Mouse (Mus musculus): Measurements from ENCODE around the gene Sv2c.
"Not testable (repeated sequence)": the region's sequence is repeated elsewhere in the genome, so short reads cannot be mapped to it uniquely, and the experiment has no call there.

Sv2c gene

DNA sequence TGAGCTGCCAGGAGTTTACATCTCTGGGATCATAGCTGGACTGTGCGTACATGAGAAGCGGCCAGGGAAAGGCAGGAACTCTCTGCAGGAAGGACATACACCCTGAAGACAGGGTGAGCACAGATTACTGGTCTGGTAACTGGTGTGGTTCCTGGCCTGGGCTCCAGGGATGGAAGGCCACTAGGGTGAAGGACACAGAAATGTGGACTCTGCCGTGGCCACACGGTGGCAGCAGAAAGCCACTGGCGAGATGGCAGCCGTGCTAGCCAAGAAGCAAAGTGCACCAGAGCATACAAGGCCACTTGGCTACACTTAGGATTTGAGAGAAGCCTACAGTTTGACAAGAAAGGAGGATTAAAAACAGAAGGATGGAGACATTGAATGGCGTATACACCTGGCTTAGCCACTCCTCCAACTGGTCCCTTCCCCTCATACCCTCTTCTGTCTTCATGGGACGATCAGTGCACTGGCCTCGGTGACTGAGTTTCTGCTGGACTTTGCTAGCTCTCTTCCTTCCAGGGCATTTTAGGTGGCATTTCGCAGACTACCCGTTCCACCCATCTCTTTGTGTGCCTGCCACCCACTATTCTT, 158.9 kb downstream of the Sv2c start:
- peak; percentile 75 for DNase-seq (ENCODE audit: extremely low spot score, low spot score)

DNA sequence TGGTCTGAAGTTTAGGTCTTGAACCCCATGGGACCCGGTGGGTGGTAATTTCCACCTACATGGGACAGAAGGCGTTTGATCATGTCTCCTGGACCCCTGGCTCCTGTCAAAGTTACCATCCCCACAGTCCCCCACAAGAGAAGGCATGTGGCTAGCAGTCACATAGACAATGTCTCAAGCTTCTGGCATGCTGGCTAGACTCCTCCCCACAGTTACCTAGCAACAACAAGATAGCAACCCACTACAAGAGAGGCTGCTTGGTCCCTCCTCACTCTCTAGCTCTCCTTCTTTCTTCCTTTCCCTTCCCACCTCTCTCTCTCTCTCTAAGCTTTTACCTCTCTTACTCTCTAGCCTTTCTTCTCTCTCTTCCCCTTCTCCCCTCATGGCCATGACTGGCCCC, 164.3 kb downstream of the Sv2c start:
- not testable (repeated sequence) for DNase-seq (ENCODE audit: extremely low spot score, low spot score)

DNA sequence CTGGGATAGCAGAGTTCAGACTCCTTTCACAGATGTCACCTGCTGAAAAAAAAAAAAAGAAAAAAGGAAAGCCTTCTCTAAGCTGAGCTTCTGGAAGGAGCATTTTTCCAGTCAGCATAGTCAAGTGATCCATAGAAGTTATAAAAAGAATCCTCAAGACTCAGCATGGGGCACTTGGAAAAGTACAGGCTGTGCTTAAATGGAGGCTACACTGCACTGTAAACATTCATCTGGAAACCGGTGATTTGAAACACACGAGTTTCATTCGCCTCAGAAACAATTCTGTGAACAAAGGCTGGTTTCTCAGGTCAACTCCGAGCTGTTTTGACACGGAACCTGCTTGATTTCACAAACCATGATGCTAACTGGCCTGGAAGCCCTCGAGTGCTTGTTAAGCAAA, 165.6 kb downstream of the Sv2c start:
- DNase-seq (ENCODE audit: extremely low spot score, low spot score) = no peak

DNA sequence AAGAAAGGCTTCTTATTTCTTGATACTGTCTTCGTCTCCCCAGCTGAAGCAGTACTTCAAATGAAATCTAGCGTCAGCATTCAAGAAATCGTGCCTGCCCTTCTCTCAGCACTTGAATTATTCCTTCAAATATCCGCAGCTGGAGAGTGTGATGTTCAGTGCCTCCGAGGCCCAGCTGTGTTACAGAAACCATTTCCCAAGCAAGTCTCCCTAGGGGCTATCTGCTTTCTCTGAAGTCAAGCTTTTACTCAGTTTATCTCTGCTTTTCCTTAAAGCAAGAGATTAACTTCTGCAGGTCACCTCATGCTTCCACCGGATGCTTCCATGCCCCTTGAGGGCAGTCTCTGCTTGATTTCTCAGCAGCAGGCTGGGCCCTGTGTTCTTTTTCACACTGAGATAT, 166.8 kb downstream of the Sv2c start:
- DNase-seq (ENCODE audit: extremely low spot score, low spot score) = no peak

DNA sequence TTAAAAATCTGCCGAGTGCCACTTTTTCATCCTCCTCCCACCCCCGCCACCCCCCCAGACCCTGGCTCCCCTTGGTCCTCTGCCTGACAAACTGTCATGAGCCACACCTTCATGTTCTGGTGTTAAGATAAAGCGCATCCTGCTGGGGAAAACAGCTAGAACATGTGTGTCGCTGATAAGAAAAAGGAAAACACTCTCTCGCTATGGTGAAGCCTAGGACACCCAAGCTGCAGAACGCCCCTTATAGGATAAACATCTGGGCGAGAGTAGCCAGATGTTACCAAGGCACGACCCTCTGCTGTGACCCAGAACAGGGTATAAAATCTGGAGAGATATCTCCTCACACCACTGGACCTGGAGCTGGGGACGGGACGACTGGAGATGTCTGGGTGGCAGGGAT, 167.2 kb downstream of the Sv2c start:
- no peak for DNase-seq (ENCODE audit: extremely low spot score, low spot score)

DNA sequence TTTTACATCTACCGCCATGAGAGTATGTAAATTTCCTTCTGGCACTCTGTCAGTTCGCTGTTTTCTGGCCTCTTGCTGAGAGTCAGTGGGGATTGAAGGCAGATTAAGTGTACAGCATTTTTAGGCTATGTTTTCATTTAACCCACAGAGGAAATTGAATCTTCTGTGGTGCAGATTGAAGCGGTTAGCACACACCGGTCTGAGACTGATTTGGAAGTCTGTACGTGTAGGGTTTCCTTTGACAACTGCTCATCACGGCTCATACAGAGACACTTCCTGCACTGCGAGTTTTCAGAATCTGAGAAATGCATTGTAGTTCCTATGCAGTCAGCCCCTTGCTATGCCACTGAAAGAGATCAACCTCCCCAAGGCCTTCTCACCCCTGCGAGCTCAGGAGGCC, 168.2 kb downstream of the Sv2c start:
- no peak for DNase-seq (ENCODE audit: extremely low spot score, low spot score)

DNA sequence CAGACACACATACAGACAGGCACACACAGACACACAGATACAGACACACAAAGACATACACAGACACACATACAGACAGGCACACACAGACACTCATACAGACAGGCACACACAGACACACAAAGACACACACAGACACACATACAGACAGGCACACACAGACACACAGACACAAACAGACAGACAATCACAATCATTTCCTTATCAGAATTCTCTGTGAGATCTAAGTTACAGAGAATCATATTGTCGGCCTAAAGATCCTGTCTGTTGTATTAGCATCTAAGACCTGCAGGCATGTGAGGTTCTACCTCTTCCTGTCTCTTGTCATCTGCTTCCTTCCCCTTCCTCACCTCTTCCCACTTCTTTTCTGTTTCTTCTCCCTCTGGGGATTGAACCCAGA, 168.7 kb downstream of the Sv2c start:
- no peak for DNase-seq (ENCODE audit: extremely low spot score, low spot score)

DNA sequence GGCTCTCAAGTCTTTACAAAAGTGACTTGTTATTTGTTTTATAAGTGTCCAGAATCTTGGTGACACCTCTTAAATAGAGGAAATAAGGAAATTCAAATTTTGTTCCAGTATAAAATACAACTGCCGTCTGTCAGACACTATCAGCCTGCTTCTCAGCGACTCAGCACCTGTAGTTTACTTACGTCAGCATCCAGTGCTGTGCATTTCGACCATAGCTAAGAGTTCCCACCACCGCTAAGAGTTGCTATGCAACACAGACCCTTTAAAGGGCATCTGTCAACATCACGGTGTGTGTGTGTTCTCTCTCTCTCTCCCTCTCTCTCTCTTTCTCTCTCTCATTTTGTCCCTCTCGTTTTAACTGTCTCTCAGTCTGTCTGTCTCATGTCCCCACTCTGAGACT, 170.5 kb downstream of the Sv2c start:
- no peak for DNase-seq (ENCODE audit: extremely low spot score, low spot score)

DNA sequence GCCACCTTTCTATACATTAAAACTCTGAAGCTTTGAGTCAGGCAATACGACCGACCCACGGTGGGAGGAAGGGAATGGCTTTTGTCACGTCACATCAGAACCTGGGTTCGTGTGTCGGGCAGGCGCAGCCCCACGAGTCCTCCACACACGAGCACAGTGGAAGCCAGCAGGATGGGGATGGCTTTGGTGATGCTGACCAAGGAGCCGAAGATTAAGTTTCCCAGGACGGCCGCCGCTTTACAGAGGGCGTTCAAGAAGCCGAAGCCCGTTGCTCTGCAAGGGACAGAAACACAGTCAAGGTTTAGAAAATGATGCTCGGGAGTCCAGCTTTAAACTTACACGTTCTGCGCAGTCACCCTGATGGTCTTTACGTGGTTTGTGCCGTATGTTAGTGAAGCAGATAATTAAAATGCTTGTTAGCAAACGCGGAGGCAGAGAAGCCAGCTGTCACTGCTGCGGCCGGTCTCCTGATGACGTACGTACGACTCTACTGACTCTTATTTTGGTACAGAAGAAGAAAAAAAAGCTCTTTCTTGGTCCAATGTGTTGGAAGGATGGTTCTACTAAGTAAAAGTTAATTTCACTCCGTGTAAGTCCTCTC, 171.1 kb downstream of the Sv2c start:
- peak; percentile 55 for DNase-seq (ENCODE audit: extremely low spot score, low spot score)

DNA sequence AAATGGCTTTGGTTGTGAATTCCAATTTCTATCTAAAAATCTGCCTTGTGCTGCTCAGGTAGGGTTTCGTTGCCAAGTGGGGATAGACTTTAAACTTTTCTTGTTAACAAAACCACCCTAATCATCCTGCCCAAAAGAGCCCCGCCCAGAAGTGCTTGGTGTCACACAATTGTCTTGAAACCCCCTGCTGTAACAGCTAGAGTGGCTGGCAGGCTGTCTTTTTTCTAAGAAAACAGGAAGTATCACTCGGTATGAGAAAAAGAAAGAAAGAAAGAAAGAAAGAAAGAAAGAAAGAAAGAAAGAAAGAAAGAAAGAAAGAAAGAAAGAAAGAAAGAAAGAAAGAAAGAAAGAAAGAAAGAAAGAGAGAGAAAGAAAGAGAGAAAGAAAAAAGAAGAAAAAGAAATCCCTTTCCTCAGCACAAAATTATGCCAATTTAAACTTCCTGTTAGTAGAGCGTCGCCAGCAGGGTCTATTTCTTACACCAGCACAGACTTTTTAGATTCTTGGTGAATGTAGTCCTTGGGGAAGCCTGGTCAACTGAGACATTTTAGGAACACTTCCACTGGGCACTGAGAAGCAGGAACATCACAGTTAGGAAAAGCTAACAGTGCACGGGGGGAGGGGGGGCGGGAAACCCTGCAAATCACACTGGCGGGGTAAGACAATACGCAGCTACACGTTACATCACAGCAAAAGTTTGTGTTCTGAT, 171.7 kb downstream of the Sv2c start:
- peak; percentile 32 for DNase-seq (ENCODE audit: extremely low spot score, low spot score)

DNA sequence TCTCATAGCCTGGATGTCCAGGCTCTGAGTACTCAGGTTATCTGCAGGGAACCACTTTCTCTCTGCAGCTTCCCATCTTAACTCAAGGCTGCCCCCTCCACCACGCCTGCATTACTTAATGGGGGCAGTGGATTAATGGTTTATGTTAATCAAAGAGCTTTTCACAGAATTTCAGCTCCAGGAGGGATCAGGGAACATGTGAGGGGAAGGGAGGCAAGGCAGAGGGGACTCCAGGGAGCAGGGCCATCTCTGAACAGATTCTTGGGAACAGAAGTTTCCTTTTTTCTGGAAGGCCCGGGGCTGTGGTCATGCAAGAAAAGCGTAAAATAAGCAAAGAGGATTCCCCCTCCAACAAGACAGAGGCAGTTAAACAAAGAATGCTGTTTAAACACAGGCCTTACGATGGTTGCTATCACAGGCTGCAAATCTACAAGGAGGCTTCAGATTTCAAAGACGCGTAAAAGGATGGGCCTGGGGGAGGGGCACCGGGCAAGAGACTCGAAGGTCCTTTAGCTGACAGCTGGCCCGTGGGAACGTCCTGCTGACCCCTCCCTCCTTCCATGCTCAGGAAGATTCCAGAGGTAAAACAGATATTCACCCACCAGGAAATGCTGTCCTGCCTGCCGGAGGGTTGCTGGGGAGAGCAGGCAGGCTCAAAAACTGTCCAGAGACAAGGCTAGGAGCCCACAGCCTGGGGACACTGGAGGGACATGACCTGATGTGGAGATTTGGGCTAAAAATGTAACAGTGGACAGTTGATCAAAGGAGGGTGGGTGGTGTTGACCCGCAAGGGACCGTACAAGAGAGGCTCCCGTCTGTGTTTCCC, 172.5 kb downstream of the Sv2c start:
- peak; percentile 70 for DNase-seq (ENCODE audit: extremely low spot score, low spot score)

DNA sequence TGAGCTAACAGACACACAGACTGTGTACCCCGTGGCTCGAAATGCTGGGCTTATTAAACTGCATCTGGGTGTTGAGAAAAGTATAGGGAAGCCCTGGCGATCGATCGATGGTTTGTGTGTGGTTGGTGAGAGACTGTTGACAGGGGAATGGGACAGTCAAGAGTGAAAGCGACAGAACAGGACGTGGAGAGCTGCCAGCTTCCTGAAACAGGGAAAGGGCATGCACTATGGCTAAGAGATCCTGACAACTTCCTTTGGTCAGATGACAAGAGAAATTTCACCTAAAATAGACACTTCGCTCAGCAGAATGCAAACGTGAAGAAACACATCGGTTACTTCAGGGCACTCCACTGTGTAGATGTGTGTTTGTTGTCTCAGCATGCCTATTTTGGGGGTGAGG, 175.2 kb downstream of the Sv2c start:
- no peak for DNase-seq (ENCODE audit: extremely low spot score, low spot score)

DNA sequence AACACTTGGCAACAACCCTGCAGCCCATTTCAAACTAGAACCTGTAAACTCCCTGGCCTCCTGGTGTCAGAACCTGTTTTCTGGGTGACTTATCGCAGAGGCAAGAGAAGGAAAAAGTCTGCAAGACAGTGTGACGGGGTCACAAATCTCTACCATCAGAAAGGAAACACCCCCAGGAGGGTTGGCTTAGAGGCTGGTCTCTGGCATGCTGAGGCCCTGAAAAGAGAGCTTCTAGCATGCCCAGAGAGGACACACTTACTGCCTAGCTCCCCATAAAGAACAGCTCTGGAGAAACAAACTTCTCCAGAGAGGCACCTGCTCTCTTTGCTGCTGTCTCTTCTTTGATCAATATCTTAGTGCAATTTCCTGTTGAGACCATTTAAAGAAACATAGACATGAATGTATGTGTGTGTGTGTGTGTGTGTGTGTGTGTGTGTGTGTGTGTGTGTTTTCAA, 176.0 kb downstream of the Sv2c start:
- no peak for DNase-seq (ENCODE audit: extremely low spot score, low spot score)

DNA sequence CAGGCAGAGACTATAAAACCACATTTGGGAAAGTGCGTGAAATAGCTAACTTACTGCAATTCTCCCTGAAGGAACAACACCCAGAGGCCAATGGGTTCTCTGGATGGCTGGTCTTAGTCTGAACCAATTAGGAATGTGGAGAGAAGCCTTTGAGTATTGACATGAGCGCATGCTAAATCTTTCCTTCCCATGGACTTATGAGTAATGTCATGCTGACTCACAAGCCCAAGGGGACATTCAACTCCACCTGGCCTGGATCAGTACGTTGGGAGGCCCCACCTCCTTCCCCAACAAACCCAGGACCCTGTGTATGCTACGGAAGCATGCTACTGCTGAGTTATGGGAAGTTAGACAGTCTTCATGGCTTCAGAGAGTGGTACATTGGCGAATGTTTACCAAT, 177.2 kb downstream of the Sv2c start:
- DNase-seq (ENCODE audit: extremely low spot score, low spot score) = no peak

DNA sequence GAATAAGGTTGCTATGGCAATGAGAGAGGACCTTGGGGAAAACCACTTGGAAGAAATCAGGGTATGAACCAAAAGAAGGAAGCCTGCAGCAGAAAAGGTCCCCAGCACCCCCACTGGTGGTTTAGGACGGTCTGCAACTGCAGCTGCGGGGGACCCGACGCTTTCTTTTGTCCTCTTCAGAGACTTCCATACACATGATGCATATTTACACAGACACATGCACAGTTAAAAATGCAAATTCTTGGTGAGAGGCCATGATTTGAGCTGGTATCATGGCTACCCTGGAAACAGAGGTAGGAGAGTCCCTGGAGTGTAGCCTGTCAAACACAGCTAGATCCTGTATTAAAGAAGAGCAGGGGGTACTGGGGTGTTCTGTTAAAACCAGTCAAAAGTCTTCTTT, 178.7 kb downstream of the Sv2c start:
- DNase-seq (ENCODE audit: extremely low spot score, low spot score) = no peak

DNA sequence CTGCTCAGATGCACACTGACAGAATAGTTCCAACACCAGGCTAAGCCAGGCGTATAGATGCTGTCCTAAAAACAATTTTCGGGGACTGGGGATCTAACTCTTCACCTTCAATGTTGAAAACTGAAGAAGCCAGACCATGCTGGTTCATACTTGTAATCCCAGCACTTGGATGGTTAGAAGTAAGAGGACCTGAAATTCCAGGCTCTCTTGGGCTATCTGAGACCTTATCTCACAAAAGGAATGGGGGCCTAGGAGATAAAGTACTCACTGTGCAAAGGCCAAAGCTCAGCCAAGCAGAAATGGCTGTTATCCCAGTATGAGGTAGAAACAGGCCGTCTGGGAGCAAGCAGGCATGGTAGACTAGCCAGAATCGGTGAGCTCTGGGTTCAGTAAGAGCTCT, 180.1 kb downstream of the Sv2c start:
- no peak for DNase-seq (ENCODE audit: extremely low spot score, low spot score)

DNA sequence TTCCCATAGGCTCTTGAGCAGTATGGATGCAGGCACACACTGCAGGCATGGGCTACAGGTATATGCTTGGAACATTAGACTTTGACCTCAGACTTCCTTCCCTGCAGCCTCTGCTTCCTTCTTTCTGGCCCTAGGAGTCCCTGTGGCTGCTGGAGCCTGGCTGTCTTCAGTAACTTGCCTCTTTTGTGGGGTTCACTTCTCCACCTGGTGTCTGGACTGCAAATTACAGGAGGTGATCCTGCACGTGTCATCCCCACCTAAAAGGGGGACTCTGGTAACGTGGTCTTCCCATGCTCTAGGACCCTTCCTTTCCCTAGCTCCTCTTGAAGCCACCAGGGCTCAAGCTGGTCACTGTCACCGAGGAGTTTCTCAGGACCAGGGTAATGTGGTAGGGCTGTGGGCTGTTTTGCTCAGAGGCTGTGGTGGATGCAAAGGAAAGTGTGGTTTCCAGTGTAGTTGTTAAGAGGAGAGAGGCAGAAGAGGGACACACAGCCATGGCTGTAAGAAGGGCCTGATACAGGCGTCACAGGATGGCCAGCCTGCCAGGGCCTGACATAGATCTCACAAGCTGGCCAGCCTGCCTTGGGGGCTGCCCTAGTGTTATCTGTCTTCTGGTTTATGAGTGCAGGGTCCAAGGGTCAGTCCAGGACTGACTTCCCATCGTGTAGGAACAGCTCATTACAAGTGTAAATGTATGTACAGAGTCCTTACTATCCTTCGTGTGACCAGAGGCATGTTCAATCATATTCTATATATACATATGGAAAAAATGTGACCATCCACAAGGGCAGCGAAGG, 181.1 kb downstream of the Sv2c start:
- no peak for DNase-seq (ENCODE audit: extremely low spot score, low spot score)

DNA sequence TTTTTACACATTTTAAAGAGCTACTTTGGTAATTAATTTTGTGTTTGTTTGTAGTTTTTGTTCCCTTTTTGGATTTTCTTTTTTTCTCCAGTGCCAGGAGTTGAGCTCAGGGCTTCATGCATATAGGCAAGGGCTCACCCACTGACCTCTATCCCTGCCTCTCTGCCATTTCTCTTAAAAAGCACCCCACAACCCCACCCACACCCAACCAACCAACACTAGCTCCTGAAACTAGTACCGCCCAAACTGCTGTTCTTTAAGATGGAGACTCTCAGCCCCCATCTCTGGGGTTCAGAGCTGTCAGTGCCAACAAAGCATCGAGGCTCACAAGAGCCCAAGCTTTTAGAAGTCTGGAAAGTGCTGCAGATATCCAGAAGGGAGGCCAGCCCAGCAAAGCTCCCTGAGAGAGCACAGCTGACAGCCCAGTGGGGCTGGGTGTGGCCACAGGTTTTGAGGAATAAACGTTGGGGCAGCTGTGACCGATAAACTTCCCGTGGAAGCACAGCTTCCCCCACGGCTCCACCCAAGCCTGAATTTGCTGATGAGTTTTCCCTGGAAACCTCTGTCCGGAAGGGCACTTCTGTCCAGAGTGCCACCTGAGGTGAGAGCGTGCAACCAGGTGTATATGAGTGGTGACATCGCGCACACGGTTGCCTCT, 181.8 kb downstream of the Sv2c start:
- no peak for DNase-seq (ENCODE audit: extremely low spot score, low spot score)

DNA sequence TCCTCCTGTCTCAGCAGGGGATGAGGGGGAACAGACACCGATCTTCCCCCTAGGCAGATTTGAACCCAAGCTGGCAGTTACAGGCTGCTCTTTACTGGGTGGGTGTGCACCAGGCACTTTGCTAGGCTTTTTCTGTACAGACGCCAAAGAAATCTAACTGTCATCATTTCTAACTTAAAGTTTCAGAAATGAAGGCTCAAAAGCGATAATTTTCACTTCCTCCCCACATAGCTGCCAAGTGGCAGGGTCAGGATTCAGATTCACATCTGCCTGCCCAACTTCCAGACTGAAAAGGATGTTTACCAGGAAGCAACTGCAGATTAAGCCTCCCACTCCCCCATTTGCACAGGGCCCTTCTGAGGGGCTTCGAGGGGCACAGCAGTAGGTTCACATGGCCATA, 183.0 kb downstream of the Sv2c start:
- peak; percentile 8 for DNase-seq (ENCODE audit: extremely low spot score, low spot score)

DNA sequence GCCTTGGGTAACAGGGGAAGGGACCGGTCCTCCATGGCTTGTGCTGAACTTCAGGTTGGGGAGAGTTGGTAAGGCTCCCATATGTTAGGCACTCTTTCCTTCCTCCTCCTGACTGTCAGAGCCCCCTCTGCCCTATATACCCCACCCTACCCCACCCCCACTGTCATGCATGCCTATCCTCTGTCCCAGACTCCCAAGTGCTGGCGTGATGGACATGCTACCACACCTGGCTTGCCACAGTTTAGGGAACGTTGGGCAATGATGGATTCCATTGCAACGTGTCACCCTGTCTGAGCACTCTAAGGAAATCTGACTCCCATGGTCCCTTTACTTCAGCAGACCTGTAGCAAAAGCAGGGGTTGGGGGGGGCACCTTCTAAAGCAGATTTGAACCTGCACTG, 183.6 kb downstream of the Sv2c start:
- no peak for DNase-seq (ENCODE audit: extremely low spot score, low spot score)

DNA sequence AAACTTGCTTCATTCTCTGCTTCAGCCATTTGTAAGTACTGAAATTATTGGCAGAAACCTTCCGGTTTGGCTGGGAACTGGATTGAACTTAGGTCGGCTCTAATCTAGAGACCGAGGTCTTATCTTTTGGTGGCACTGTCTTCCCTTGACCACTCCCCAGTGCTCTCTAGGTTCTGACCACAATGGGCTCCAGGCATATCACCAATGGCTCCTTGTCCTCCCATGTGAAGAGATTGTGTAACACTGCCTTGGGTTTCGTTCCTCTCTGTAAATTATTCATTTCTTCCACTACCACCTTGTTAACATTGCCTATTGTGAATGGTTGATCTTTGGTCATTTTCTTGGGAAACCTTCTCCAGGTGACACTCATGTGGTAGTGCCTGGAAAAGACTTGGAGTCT, 184.0 kb downstream of the Sv2c start:
- no peak for DNase-seq (ENCODE audit: extremely low spot score, low spot score)
